Mouse (Mus musculus) embryonic fibroblast, embryonic 13.5 days (primary cell): ENCODE results near the gene Phospho1. TPM values are rescaled to one million over a fixed set of nuclear protein-coding genes. Genes with fewer than 3 reads are reported as not detected.

Source experiments
- H3K27ac ChIP-seq: 2 replicates; pipeline ENCODE4 v1.5.1; 2012; ENCODE audit warnings: low read length, control low read depth, inconsistent platforms; ENCODE audit not compliant: insufficient read depth
- H3K4me1 ChIP-seq: 2 replicates; pipeline ENCODE4 v1.6.1; 2011; ENCODE audit warnings: low read length; ENCODE audit not compliant: control insufficient read depth, insufficient read depth
- H3K4me3 ChIP-seq: 2 replicates; pipeline ENCODE4 v1.5.1; 2011; ENCODE audit warnings: mild to moderate bottlenecking, control low read depth, low read length; ENCODE audit not compliant: insufficient read depth
- CTCF ChIP-seq: IDR thresholded peaks from 2 replicates; pipeline ENCODE4 v1.5.1; 2011; ENCODE audit warnings: mild to moderate bottlenecking, control low read depth, low read length, moderate library complexity, borderline replicate concordance; ENCODE audit not compliant: insufficient read depth
- POLR2A ChIP-seq: IDR thresholded peaks from 2 replicates; pipeline ENCODE4 v1.6.1; 2011; ENCODE audit warnings: low read depth, mild to moderate bottlenecking, control low read depth, low read length, moderate library complexity
- polyA plus RNA-seq: library from polyadenylated mRNA; stranded (reverse); fragments of >200 nt; gene quantifications from 2 replicates; pipeline ENCODE4 v1.2.4, GENCODE M21; 2011; ENCODE audit warnings: low read depth; ENCODE audit not compliant: missing spikeins, insufficient read length

Phospho1 gene
- polyA plus RNA-seq, 1 experiment, result 5.5 TPM

DNA sequence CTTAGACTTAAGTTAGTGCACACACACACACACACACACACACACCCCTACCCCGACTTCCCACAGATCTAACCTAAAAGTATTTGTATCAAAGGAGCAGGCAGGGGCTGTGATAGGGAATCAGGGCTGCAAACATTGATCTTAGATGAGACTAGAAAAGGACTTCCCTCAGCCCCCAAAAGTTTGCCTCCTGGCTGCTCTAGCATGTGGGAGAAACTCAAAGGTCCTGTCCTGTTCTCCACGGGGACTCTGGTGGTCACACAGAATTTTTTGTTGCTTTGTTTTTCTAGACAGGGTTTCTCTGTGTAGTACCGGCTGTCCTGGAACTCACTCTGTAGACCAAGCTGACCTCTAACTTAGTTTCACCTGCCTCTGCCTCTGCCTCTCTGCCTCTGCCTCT is 1.3 kb downstream of the Phospho1 start:
- no peak overlapping the region for H3K4me3 ChIP-seq
- H3K27ac ChIP-seq, result no peak overlapping the region
- H3K4me1 ChIP-seq, result no peaks in the 10 kb centered on the region
- no peak for TF ChIP-seq CTCF
- no peak for TF ChIP-seq POLR2A

DNA sequence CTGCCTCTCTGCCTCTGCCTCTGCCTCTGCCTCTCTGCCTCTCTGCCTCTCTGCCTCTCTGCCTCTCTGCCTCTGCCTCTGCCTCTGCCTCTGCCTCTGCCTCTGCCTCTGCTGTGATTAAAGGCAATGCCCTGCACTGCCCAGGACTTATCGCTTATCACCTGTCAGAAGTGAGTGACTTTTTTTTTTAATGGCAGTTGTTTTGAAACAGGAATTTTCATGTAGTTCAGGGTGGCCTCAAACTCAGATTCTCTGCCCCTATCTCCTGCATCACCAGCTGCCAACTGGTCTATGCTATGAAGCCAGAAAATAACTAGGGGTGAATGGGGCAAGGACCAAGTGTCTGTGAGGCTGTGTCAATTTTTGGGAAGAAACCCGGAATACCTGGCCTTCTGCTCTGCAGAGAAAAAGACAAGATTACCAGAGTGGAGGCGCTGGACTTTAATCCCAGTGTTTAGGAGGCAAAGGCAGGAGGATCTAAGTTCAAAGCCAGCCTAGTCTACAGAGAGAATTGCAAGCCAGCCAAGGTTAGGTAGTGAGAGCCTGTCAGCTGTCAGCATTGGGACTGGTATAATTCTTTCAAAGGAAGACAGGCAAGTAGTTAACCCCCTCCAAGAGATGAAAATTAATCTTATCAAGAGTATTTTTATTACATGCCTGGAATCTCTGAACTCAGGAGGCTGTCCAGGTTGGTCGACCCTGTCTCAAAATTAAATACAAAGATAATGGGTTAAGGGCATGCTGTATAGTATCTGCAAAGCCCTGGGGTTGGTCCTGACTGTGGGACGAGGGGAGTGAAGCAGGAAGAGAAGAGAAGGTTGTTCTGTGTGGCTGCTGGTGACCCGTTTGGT is 2.2 kb downstream of the Phospho1 start:
- Histone ChIP-seq H3K4me3 (no peak overlapping the region), H3K4me1 (no peaks in the 10 kb centered on the region), H3K27ac (no peak overlapping the region)
- TF ChIP-seq CTCF, result no peak
- no peak for TF ChIP-seq POLR2A

- no peaks in the 10 kb centered on the region for H3K4me1 ChIP-seq
- TF ChIP-seq CTCF (no peak), POLR2A (no peak)
- no peak overlapping the region for H3K4me3 ChIP-seq
- no peak overlapping the region for H3K27ac ChIP-seq
These were observed 2.8 kb downstream of the Phospho1 start for GRCm38 (mm10) chr11:95827168-95827447.

DNA sequence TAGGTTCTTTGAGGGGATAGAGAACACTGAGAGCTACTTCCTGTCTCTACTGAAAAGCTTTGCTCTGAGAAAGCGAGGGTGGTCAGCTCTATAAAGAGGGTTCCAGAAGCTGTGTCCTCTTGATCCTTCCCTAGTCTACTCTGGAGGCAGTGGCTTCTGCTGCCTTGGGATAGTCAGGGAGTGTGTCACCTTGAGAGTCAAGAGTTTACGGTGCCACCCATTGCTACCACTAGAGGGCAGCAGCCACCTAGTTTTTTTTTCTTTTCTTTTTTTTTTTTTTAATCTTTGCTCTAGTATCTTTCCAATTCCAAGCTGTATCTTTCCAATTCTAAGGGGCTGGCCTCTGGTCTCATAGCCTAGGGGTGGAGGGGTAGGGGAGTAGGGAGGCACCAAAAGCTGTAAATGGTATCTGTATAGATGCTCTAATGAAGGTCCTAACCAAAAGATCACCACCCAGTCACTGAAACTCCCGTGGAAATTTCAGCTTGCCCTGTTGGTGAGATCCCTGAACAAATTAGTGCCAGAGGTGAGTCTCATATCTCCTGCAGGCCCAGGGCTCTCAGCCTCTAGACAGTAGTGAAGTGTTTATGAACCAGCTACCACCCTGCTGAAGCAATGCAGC is 3.3 kb downstream of the Phospho1 start:
- no peak overlapping the region for H3K27ac ChIP-seq
- H3K4me1 ChIP-seq, result no peaks in the 10 kb centered on the region
- TF ChIP-seq POLR2A (no peak), CTCF (peak; percentile 37; the same call in 1 of the 2 replicates)
- no peak overlapping the region for H3K4me3 ChIP-seq

- no peak for TF ChIP-seq CTCF
- TF ChIP-seq POLR2A, result no peak
- H3K4me3 ChIP-seq, result no peak overlapping the region
- no peak overlapping the region for H3K27ac ChIP-seq
- no peaks in the 10 kb centered on the region for H3K4me1 ChIP-seq
These were observed 4.1 kb downstream of the Phospho1 start for GRCm38 (mm10) chr11:95828181-95828964.

DNA sequence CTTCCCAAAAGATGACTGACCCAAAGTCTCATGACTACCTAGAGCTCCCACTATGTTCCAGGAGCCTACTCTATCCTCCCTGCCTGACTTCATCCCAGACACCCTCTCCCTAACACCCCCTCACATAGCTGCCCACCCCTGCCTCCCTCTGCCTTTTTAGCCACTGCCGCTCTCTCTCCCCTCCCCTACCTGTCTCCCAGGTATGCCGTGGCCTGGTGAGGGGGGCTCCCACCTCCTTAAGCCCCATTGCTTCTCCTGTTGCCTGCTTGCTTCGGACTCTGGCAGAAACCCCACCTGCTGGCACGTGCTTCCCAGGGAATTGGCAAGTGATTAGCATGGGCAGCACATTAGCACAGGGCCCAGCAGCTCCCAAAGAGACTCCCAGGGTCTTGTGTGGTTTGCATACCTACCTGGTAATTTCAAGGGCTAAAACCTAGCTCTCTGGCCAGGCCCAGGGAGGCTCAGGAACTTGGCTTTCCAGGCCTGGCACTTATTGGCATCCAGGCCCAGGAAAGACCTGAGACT is 5.3 kb downstream of the Phospho1 start:
- Histone ChIP-seq H3K27ac (no peak overlapping the region), H3K4me3 (no peak overlapping the region), H3K4me1 (no peaks in the 10 kb centered on the region)
- TF ChIP-seq CTCF (no peak), POLR2A (no peak)

- Histone ChIP-seq H3K4me1 (no peaks in the 10 kb centered on the region), H3K27ac (no peak overlapping the region), H3K4me3 (no peak overlapping the region)
- TF ChIP-seq POLR2A (no peak), CTCF (no peak)
These were observed 6.3 kb downstream of the Phospho1 start for GRCm38 (mm10) chr11:95830411-95831275.

- no peak overlapping the region for H3K4me3 ChIP-seq
These were observed 6.9 kb downstream of the Phospho1 start for GRCm38 (mm10) chr11:95831276-95831619.

DNA sequence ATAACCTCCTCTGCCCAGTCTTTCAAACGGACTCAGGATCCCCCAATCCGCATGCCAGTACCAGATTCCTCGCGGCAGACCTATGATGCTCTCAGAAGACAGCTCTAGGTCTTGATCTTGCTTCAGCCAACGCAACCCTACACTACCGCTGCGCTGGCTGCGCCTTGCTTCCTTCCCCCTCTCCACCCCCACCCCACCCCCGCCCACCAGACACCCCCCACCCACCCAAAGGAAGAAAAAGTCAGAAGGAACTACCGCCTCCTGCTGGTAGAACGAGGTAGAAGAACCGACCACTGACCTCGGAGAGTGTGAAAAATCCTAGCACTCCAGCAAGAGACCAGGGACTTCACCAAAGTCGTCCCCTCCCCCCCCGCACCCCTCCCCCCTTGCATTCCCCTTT is 7.3 kb downstream of the Phospho1 start:
- no peaks in the 10 kb centered on the region for H3K4me1 ChIP-seq
- TF ChIP-seq CTCF (no peak), POLR2A (no peak)

More at GRCm38 (mm10) chr11:95831276-95831619, 6.9 kb downstream of the Phospho1 start:
- Histone ChIP-seq H3K4me1 (no peaks in the 10 kb centered on the region), H3K27ac (no peak overlapping the region)
- TF ChIP-seq POLR2A, result no peak
- TF ChIP-seq CTCF, result no peak

More for the DNA sequence above, 7.3 kb downstream of the Phospho1 start:
- H3K4me3 ChIP-seq, result no peak overlapping the region
- H3K27ac ChIP-seq, result no peak overlapping the region
